Mouse (Mus musculus) embryonic facial prominence, embryonic 12.5 days (tissue): Measurements from ENCODE around the gene BC028528. TPM values are rescaled to one million over a fixed set of nuclear protein-coding genes. Genes with fewer than 3 reads are reported as not detected.
"Not testable (repeated sequence)": the region's sequence is repeated elsewhere in the genome, so short reads cannot be mapped to it uniquely, and the experiment has no call there.

Experiments
- ATAC-seq: fragments of 200-750 bp; cut with Nextera tagmentation; 2 replicates; pipeline ENCODE4 v1.8.0; 2017; ENCODE audit not compliant: insufficient number of reproducible peaks, insufficient read depth, low FRiP score, low TSS enrichment
- H3K27ac ChIP-seq: fragments of 300-500 bp; sonication (generic); 2 replicates; pipeline ENCODE4 v1.5.1; 2016; ENCODE audit warnings: mild to moderate bottlenecking
- H3K27me3 ChIP-seq: fragments of 300-500 bp; sonication (generic); 2 replicates; pipeline ENCODE4 v1.6.1; 2016; ENCODE audit warnings: mild to moderate bottlenecking, moderate library complexity
- H3K36me3 ChIP-seq: fragments of 300-500 bp; sonication (generic); 2 replicates; pipeline ENCODE4 v1.6.1; 2016; ENCODE audit warnings: mild to moderate bottlenecking
- H3K4me1 ChIP-seq: fragments of 300-500 bp; sonication (generic); 2 replicates; pipeline ENCODE4 v1.6.1; 2016
- H3K4me2 ChIP-seq: fragments of 300-500 bp; sonication (generic); replicated peaks from 2 replicates; pipeline ENCODE4 v1.6.1; 2016; ENCODE audit warnings: mild to moderate bottlenecking, moderate library complexity
- H3K4me3 ChIP-seq: fragments of 300-500 bp; sonication (generic); 2 replicates; pipeline ENCODE4 v1.5.1; 2016; ENCODE audit warnings: mild to moderate bottlenecking
- H3K9ac ChIP-seq: fragments of 300-500 bp; sonication (generic); 2 replicates; pipeline ENCODE4 v1.6.1; 2016; ENCODE audit warnings: mild to moderate bottlenecking, moderate library complexity
- H3K9me3 ChIP-seq: fragments of 300-500 bp; sonication (generic); 2 replicates; pipeline ENCODE4 v1.6.1; 2016; ENCODE audit warnings: mild to moderate bottlenecking, moderate library complexity
- WGBS: fragments of 180-500 bp; shearing (Covaris S2); methylation state at CpG from one replicate; pipeline ENCODE4 v1.1.7; 2016; 5-methylcytosine and 5-hydroxymethylcytosine counted together
- polyA plus RNA-seq: library from polyadenylated mRNA; unstranded; fragments of >200 nt; fragmentation: Nextera tagmentation; extraction: Ambion mirVana; gene quantifications from 2 replicates; pipeline ENCODE4 v1.2.1, GENCODE M21; 2016

The BC028528 gene
- polyA plus RNA-seq, 1 experiment from 2014 or later: 14.4 TPM

DNA sequence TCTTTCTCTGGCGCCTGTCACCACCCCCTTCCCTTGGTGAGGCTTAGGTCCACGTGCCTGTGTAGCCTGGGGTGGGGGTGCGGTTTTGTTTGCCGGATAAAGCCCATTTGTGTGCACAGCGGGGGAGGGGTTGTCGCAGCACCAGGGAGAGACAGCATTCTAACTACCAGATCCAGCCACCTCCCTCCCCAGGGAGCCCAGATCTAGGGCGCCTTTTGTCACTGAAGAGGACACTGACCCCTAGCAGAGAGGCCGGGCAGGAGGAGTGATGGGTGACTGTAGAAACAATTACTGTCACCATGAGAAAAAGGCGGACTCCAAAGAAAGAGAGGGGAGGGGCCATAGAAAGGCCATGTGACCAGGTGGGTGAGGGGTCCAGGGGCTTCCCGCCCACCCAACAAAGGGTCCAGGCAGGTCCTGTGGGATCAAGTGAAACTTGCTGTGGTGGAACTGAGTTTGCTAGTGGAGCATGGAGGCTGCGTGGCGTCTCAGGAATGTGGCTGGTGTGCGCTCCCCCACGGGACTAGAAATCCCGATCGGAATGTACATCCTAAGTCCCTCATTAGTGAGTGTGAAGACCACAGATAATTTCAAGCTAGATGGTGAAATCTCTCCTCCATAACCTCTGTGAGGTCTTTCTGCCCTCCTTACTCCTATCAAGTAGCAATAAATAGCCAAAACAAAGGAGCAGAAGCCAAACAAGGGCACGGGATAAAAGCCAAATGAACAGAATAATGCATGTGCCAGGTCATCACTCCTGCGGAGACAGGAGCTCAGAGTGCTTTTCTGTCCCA, 13.5 kb upstream of the BC028528 start:
- ATAC-seq: peak; percentile 62
- H3K4me3 ChIP-seq: peak overlapping the region; percentile 41
- peaks cover 36% of the 10 kb centered on the region for H3K4me1 ChIP-seq
- H3K27ac ChIP-seq: peak overlapping the region; percentile 65
- peak overlapping the region; percentile 43 for H3K9ac ChIP-seq
- H3K9me3 ChIP-seq: no peaks in the 10 kb centered on the region
- H3K27me3 ChIP-seq: no peaks in the 10 kb centered on the region
- WGBS: under 1% methylated on average over 18 of the region's 18 CpGs
- H3K4me2 ChIP-seq: peak overlapping the region; percentile 87
- no peaks in the 10 kb centered on the region for H3K36me3 ChIP-seq

DNA sequence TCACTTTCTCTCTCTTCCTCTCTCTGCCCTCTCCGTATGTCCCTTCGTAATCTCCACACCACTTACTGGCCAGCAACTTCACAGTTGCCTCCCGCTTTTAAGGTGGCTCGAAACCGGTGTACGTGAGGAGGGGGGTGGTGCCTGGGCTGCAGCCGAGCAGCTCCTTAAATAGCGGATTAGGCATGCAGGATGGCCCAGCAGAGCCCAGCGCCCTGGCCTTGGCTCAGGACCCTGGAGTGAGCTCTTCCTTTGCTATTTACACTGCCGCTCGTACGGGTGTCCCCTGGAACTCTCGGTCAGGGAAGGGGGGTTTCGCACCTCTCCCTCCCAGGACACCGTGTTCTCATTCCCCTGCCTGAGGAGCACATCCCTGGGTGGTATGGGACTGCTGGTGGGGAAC, 12.8 kb upstream of the BC028528 start, which contains the start of gene Car14:
Gene Car14 (minus strand): TSS at position 124 of the 400 bp plus-strand sequence.
- Histone ChIP-seq H3K27ac (peak within 1 kb of the TSS; percentile 65), H3K9ac (peak within 1 kb of the TSS; percentile 43), H3K4me3 (peak within 1 kb of the TSS; percentile 41), H3K27me3 (no peaks in the 10 kb centered on the region), H3K36me3 (no peaks in the 10 kb centered on the region), H3K9me3 (no peaks in the 10 kb centered on the region), H3K4me1 (peaks cover 36% of the 10 kb centered on the region), H3K4me2 (peak within 1 kb of the TSS; percentile 87)
- under 1% methylated on average over 15 of the region's 15 CpGs for WGBS
- ATAC-seq: peak; percentile 66

GRCm38 (mm10) chr3:95903753-95904502, 12.1 kb upstream of the BC028528 start:
- no peaks in the 10 kb centered on the region for H3K36me3 ChIP-seq
- H3K9me3 ChIP-seq: no peaks in the 10 kb centered on the region
- H3K4me3 ChIP-seq: peak overlapping the region; percentile 41
- no peaks in the 10 kb centered on the region for H3K27me3 ChIP-seq
- peaks cover 36% of the 10 kb centered on the region for H3K4me1 ChIP-seq
- 2% methylated on average over 13 of the region's 15 CpGs for WGBS
- no peak for ATAC-seq
- H3K4me2 ChIP-seq: peak overlapping the region; percentile 87
- peak overlapping the region; percentile 65 for H3K27ac ChIP-seq
- peak overlapping the region; percentile 43 for H3K9ac ChIP-seq

- H3K9me3 ChIP-seq: no peaks in the 10 kb centered on the region
- H3K9ac ChIP-seq: peak overlapping the region; percentile 15; the same call in 1 of the 2 replicates
- H3K27me3 ChIP-seq: no peaks in the 10 kb centered on the region
- 29% methylated on average over 6 of the region's 6 CpGs for WGBS
- peak overlapping the region; percentile 41; the same call in 1 of the 2 replicates for H3K4me3 ChIP-seq
- peaks cover 9% of the 10 kb centered on the region for H3K36me3 ChIP-seq
- H3K27ac ChIP-seq: 0 out of 2 replicates have a peak overlapping the region, but pooled peaks have one; percentile 36
- H3K4me1 ChIP-seq: peaks cover 36% of the 10 kb centered on the region
- no peak for ATAC-seq
- peak overlapping the region; percentile 87 for H3K4me2 ChIP-seq
Measured at GRCm38 (mm10) chr3:95902643-95903042, 10.8 kb upstream of the BC028528 start.

DNA sequence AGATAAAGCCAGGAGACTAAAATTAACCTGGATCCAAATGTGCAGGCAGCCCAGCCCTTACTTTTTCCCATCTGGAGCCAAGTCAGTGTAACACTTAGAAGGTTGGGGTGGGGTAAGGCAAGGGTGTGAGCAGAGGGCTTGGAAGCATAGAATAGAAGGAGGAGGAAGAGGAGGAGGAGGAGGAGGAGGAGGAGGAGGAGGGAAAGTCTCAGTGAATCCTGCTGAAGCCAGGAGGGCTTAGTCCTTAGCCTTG, 10.5 kb upstream of the BC028528 start:
- no peaks in the 10 kb centered on the region for H3K27me3 ChIP-seq
- peaks cover 13% of the 10 kb centered on the region for H3K36me3 ChIP-seq
- H3K27ac ChIP-seq: peak overlapping the region; percentile 36; the same call in 1 of the 2 replicates
- no peaks in the 10 kb centered on the region for H3K9me3 ChIP-seq
- H3K9ac ChIP-seq: peak overlapping the region; percentile 15; the same call in 1 of the 2 replicates
- peak overlapping the region; percentile 87 for H3K4me2 ChIP-seq
- no peak overlapping the region for H3K4me3 ChIP-seq
- ATAC-seq: no peak
- H3K4me1 ChIP-seq: peaks cover 36% of the 10 kb centered on the region

- Histone ChIP-seq H3K9me3 (no peaks in the 10 kb centered on the region), H3K36me3 (peaks cover 13% of the 10 kb centered on the region), H3K27me3 (no peaks in the 10 kb centered on the region), H3K4me1 (peaks cover 36% of the 10 kb centered on the region), H3K4me2 (peak overlapping the region; percentile 87), H3K9ac (0 out of 2 replicates have a peak overlapping the region, but pooled peaks have one; percentile 24), H3K27ac (peak overlapping the region; percentile 36; the same call in 1 of the 2 replicates), H3K4me3 (no peak overlapping the region)
- ATAC-seq: no peak
- 53% methylated on average over 9 of the region's 9 CpGs for WGBS
Measured at GRCm38 (mm10) chr3:95901616-95902372, 10.0 kb upstream of the BC028528 start.

DNA sequence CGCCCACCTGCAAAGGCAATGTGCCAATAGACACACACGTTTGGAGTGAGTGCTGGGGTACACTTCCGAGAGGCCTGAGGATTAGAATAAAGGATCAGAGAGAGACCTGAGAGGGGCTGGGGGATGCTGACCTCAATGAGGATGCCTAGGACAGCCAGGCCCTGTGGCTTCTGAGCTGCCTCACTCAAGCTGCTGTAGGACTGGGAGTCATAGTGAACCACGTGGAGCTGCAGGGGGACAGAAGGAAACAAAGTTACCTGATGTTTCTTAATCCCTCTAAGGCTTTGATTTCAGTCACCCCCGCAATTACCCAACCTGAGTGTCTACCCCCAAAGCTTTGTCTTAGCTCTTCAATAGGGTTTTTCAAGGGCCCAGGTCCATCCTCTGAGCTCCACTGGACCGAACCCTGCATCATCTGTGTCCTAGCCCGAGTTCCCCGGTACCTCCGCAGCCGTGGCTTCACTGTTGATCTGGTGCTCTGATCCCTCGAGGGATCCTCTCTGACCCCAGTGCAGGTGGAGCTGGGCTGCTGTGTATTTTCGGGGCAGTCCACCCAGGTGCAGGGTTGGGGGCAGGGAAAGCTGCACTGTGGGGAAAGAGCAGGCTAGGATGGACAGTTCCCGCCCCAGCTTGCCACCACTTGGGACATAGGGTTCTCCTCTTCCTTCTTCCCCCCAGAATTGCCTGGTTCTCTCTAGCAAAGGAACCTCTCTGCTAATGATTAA, 8.2 kb upstream of the BC028528 start:
- no peak for ATAC-seq
- Histone ChIP-seq H3K4me3 (no peak overlapping the region), H3K27ac (no peak overlapping the region), H3K27me3 (no peaks in the 10 kb centered on the region), H3K9ac (no peak overlapping the region), H3K36me3 (peaks cover 13% of the 10 kb centered on the region), H3K4me2 (no peak overlapping the region), H3K4me1 (peaks cover 35% of the 10 kb centered on the region), H3K9me3 (no peaks in the 10 kb centered on the region)
- 73% methylated on average over 13 of the region's 13 CpGs for WGBS

DNA sequence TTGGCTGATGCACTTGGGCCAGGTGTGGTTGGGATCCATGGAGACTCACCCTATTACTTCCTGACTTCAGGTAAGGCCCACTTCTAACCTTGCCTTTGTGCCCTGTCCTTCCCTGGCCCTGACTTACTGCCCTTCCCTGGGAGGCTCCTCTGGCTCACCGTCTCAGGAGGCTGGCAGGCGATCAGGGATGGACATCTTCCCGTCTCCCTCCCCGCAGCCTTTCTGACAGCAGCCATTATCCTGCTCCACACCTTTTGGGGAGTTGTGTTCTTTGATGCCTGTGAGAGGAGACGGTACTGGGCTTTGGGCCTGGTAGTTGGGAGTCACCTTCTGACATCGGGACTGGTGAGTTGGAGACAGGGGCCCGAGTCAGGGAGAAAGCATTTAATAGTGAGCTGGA, 3.7 kb upstream of the BC028528 start:
- H3K27ac ChIP-seq, H3K9ac ChIP-seq, H3K9me3 ChIP-seq, H3K4me2 ChIP-seq, ATAC-seq, H3K4me3 ChIP-seq, H3K27me3 ChIP-seq: not testable (repeated sequence)
- Histone ChIP-seq H3K4me1 (peaks cover 25% of the 10 kb centered on the region), H3K36me3 (peaks cover 13% of the 10 kb centered on the region)
- WGBS: 81% methylated on average over 7 of the region's 7 CpGs

DNA sequence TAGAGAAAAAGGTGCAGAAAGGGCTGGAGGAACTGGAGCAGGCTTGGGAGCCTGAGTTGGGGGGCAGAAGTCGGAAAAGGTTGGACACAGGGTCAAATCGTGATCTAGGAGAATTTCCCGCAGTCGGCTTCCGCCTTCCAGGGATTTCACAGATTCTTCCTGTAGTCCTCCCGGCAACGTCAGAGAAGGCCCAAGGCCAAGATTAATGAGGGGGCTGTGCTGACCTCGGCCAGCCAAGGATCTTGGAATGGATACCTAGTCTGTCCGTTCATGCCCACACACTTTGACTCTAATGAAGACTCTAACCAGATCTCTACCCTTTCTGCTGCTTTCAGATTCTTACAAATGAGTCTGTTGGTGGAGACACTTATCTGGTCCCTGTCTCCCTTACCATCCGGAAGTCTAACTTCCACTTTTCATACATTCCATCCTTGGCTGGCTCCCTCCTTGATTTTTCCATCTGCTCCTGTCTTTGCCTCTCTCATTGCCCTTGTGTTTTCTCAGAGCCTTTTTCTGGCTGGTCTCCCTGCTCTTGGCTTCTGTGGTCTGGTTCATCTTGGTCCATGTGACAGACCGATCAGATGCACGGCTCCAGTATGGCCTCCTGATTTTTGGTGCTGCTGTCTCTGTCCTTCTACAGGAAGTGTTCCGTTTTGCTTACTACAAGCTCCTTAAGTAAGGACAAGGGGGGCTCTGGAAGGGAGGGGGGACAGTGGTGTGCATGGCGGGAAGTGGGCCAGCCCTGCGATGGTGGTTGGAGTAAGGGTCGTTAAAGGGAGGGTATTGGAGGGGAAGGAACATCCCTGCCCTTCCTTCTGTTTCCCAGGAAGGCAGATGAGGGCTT, 2.7 kb upstream of the BC028528 start:
- Histone ChIP-seq H3K27ac (peak overlapping the region; percentile 20; the same call in 1 of the 2 replicates), H3K9ac (peak overlapping the region; percentile 64), H3K4me3 (peak overlapping the region; percentile 55), H3K4me1 (peaks cover 25% of the 10 kb centered on the region), H3K36me3 (peaks cover 13% of the 10 kb centered on the region), H3K9me3 (no peaks in the 10 kb centered on the region), H3K4me2 (peak overlapping the region; percentile 88), H3K27me3 (no peaks in the 10 kb centered on the region)
- WGBS: 14% methylated on average over 16 of the region's 16 CpGs
- no peak for ATAC-seq

- peak within 1 kb of the TSS; percentile 76 for H3K27ac ChIP-seq
- not testable (repeated sequence) for H3K27me3 ChIP-seq, H3K9me3 ChIP-seq
- ATAC-seq: peak; percentile 94
- H3K36me3 ChIP-seq: peaks cover 13% of the 10 kb centered on the region
- WGBS: 0% methylated on average over 32 of the region's 43 CpGs
- peak within 1 kb of the TSS; percentile 64 for H3K9ac ChIP-seq
- H3K4me1 ChIP-seq: peaks cover 25% of the 10 kb centered on the region
- H3K4me2 ChIP-seq: peak within 1 kb of the TSS; percentile 88
- H3K4me3 ChIP-seq: peak within 1 kb of the TSS; percentile 55
Measured at GRCm38 (mm10) chr3:95893606-95894316, 2.0 kb upstream of the BC028528 start, which contains the start of gene Aph1a. Aph1a (plus strand) TSS chr3:95893969.
